Mouse (Mus musculus): ENCODE measurements around the gene Olfml3.

Gene Olfml3

DNA sequence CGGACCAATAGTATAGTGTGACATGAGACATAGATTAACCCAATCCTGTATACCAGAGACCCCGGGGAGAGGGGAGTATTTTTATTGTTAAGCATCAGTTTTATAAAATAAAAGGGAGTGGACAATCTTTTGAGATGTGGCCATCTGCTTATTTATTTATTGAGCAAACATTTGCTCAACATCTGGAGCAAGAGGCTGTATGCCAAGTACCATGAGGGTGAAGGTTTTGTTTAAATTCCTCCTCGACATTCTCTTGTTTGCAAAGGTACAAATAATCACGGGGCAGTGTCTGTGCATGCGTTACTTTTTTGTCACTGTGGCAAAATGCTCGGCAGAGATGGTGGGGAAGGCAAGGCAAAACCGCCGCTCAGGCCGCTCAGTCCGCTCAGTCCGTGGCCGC, 32.4 kb downstream of the Olfml3 start:
- no peak for DNase-seq

DNA sequence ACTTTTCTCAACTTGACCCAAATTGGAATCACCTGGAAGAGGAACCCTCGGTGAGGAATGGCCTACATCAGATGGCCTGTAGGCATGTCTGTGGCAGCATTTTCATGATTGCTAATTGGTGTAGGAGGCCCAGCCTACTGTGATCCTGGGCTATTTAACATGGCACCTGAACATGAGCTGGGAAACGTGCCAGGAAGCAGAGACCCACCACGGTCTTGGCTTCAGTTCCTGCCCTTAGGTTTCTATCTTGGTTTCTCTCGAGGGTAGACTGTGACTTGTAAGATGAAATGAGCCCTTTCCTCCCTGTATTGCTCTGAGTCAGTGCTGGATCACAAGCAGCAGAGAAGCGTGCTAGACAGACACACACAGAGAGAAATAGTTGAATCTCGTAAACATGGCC, 33.1 kb downstream of the Olfml3 start:
- DNase-seq: no peak

DNA sequence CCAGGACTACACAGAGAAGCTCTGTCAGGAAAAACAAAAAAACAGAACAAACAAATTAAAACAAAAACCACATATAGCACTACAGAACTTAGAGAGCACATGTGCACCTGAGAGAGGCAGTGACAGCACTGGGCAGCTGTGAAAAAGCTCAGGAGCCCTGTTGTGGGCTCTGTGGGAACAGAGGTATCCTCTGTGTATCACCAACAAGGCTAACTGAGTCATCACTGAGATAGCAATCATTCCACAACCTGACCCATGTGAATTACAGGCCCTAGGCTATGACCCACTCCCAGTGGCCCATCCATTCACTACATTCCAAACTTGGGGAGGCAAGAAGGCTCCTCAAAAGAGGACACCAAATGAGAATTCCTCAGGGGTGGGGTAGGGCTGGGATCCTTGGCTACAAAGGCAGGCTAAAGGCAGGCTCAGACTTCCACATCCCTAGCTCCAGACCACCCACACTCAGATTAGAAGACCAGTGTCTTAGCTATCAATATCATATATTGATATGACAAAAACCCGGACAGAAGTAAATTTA, 41.3 kb downstream of the Olfml3 start:
- no peak for DNase-seq

DNA sequence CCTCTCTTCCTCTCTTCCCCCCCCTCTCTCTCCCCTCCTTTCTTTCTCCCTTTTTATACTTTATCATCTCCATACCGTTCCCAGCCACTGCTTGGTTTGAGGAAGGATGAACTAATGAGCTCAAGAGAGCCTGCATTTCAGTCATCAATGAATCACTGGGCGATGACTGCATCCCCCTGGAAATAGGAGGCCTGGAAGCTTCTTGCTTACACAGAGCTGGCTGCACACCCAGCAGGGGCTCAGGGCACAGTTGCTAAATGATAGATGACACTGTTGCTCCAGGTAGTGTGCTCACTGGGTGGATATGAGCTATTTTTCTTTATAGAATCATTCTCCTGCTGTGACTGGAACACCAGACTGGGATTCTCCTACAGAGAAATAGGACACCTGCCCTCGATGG, 42.2 kb downstream of the Olfml3 start:
- DNase-seq: no peak

DNA sequence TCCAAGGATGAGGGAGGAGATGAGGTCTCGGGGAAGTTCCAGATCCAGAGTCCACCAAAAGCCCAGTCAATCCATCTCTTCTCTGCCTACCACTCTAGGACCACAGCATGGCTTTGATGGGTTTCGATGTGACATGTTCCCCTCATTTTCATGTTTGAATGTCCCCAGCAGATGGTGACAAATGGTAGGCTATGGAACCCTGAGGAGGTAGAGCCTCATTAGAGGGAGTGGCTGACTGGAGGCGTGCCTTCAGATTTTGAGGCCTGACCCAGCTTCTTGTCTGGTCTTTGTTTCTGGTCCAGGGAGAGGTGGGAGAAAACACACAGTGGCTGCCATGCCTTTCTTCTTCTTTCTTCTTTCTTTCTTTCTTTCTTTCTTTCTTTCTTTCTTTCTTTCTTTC, 47.3 kb downstream of the Olfml3 start:
- no peak for DNase-seq

DNA sequence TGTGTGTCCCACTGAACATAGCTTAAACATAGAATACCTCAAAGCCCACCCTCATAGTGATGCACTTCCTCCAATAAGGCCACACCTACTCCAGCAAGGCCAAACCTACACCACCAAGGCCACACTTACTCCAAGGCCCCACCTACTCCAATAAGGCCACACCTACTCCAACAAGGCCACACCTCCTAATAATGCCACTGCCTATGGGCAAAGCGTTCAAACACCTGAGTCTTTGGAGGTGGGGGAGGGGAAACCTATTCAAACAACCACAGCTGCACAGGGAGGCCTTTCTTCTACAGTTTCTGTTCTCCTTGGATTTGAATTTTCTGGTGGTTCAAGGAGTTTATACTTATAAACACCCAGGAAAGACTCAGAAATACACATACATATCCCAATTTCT, 48.8 kb downstream of the Olfml3 start:
- no peak for DNase-seq

DNA sequence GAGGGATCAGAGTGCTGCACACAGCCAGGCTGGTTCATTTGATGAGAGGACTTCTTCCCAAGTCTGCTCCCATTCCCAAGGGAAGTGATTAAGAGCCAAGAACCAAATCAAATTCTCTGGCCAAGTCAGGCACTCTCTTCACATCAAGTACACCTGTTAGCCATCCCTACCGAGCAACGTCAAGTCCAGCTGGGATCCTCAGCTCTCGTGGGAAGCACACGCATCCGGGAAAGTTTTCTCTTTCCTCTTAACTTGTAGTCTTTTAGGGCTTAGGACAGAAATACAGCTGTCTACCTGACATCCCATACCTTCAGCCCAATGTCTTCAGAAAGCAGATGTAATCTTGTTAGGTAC, 53.9 kb downstream of the Olfml3 start:
- DNase-seq: no peak

DNA sequence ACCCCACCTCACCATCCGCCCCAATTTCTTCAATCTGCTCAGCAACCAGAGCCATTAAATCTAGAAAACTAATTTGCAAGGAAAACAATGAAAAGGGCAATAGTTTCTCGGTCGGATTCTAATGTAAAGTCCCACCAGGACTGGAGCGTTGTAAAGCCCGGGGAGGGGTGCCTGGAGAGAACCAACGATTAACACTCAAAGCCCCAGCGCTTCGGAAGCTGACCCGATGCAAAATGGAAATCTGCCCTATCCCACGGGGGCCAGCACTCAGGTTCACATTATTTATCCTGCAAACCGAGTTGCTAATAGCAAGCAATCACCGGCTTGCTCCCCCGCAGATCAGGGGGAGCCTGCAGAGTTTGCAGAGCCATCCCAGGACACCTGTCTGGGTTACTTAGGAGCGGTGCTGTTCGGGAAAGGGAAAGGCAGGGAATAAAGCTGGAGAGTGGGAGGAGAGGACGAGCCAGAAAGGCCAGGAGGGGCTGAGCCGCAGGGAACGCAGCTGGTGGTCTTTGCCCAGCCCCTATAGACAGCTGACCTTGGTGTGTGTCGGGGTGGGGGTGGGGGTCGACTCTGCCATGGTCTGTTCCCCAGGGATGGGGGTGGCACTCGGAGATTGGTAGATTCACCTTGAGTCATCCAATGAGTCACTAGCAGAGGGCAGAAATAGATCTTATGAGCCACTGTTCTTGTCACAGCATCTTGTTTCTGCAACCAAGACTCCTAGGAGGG, 54.4 kb downstream of the Olfml3 start:
- DNase-seq: no peak

DNA sequence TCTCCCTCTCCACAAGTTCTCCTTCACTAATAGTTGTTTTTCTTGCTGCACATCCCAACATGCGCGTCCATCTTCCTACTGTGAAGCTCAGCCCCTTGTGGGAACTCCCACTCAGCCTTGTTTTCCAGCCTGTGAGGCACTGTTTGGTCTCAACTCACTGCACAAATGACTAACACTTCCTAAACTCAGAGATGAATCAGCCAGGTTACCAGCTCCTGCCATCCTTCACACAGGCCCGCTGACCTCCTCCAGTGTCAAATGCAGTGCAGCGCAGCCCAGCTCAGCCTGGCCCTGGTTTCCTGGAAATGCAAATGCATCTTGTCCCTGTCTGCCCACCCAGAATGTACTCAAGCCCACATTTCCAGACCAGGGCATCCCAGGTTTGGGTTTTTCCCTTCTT, 55.3 kb downstream of the Olfml3 start:
- DNase-seq: no peak

DNA sequence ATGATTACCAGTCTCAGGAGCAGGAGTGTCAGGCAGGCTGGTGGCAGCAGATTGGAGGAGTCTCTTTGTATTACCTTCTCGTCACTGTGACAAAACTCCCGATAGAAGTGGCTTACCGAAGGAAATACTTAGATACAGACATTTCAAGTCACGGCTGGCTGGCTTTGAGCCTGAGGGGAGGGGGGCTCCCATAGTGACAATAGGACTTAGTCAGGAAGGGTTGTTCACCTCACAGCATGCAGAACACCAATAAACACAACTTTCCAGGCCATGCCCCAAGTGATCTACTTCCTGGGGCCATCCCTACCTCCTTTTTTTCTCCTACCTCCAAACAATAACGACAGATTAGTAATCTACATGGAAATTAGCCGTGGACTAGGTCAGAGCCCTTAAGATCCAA, 59.0 kb downstream of the Olfml3 start:
- DNase-seq: no peak

DNA sequence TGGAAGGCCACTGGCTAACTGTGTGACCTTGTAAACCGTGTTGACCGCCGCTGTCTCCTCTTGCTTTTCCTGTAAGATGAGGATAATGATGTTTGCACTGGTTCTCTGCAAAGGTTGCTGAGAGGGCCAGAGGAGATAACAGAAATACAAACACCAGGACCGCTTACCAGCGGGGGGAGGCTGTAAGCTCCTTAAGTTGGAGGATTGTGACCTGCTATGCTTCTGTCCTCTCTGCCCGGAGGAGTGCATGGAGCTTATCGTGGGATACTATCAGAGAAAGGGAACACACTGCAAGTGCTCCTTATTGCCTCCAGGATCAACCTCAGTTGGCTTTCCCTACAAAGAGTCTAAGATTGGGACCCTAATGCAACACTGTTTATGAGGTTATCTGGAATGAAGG, 65.1 kb downstream of the Olfml3 start:
- DNase-seq: no peak

All from liver (tissue).